Mouse (Mus musculus) lung, postnatal 36 days (tissue): ENCODE results near the gene Bub1b.
A peak's percentile ranks its signal among the peaks of the same experiment; 100 is the strongest.

Source experiments
- DNase-seq: peaks from one replicate; pipeline ENCODE4 v3.0.0; 2022; ENCODE audit warnings: mixed read lengths

The Bub1b gene

GRCm38 (mm10) chr2:118667181-118667580, 69.2 kb downstream of the Bub1b start:
- DNase-seq = no peak

GRCm38 (mm10) chr2:118669245-118669644, 71.2 kb downstream of the Bub1b start:
- DNase-seq = peak; percentile 60

DNA sequence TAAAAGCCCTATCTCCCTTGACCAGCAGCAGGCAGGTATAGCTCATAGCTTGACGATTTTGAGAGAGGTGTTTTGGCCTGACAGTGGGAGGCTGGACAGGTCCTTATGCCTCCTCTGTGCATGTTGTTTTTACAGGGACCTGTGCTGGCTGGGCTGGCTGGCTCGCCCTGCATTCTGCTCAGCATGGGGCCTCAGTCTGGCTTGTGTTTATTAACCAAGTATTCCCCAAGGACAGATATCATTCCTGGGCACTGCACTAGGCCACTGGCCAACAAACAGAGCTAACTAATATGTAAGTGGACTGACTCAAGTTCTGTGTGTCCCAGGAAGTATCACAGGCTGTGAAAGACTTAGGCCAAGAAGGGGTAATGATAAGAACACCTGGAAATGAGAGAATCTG, 71.8 kb downstream of the Bub1b start:
- DNase-seq = no peak

DNA sequence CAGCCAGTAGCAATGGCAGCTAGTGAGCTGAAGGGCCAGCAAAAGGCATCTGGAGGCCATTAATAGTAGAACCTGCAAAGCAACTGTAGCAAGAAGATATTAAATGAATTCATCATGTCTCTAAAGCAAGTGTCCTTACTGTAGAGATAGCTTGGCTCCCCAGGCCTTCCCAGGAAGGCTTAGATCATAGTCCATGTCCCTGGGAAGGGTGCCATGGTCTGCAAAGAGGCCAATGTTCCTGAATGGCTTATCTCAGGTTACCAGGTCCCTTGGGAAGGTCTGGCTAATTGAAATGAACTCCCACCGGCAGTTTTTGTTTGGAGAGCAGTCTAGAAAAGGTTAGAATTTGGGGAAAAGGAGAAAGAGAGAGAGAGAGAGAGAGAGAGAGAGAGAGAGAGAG, 73.7 kb downstream of the Bub1b start:
- no peak for DNase-seq

GRCm38 (mm10) chr2:118673686-118674465, 75.9 kb downstream of the Bub1b start:
- DNase-seq = no peak

GRCm38 (mm10) chr2:118674500-118674899, 76.5 kb downstream of the Bub1b start:
- no peak for DNase-seq

GRCm38 (mm10) chr2:118676839-118677741, 79.1 kb downstream of the Bub1b start:
- no peak for DNase-seq

DNA sequence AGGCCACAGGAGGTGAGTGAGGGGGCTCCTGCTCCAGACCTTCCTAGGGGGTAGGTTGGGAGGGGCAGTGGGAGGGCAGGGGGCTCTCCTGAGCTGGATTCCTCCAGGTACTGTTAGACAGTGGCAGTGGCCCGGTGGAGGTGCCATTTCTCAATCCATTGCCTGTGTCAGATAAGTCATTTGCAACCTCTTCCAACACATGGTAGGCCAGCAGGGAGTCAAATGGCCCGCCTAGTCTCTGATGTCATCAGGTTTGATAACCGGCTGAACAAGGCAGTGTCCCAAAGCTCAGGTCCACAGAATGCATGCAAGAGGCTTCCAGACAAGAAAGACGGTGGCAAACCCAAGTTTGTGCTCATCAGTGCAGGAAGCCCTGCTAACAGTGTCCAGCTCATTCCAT, 79.8 kb downstream of the Bub1b start:
- peak; percentile 68 for DNase-seq

DNA sequence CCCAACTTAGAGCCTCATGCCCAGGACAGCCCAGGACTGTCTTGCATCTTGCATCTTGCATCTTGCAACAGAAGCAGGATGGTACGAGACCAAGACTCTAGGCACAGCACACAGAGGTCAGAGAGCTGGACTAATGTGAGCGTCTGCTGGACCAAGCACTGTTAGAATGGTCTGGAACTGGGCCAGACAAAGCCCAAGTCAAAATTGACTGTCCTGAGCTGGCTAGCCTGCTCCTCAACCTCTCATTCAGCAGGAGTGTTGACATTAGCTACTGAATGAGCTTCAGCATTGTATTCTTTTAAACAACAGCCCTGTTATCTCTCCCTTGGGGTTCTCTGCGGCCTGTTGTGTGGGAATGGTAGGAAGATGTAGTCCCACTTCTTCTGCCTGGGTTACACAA, 81.6 kb downstream of the Bub1b start:
- peak; percentile 77 for DNase-seq

GRCm38 (mm10) chr2:118680926-118681325, 82.9 kb downstream of the Bub1b start:
- DNase-seq = no peak

- DNase-seq = no peak
Measured at GRCm38 (mm10) chr2:118682544-118683260, 84.7 kb downstream of the Bub1b start.

DNA sequence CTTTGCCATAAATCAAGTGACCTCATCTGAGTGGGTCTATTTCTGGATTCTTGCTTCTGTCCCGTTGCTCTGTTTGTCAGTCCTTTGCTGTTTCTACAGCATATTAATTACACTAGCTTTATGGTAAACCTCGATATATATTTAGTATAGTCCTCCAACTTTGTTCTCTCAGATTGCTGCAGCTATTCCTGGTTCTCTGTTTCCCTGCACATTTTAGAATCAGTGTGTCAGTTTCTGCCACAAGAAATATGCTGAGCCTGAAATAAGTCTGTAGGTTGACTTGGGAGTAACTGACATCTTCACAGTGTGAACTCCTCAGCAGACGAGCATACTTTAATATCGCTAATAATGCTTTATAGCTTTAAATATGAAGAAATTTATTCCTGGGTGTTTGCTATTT, 87.1 kb downstream of the Bub1b start:
- DNase-seq = no peak

DNA sequence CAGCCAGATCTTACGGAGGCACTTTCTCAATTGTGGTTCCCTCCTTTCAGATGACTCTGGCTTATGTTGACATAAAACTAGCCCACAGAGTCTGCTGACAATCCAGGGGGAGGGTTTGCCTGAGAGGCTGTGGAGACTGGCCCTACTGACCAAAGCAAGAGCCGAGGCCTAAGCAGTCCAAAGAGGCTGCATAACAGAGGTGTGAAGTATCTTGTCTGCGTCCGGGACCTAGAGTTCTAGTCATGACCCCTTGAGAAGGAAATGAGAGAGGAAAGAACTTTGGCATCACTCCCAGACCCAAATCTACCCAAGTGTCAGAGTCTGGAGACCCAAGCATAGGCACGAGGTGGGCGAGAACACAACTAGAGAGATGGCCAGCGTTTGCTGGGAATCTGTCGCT, 88.7 kb downstream of the Bub1b start:
- DNase-seq = no peak

DNA sequence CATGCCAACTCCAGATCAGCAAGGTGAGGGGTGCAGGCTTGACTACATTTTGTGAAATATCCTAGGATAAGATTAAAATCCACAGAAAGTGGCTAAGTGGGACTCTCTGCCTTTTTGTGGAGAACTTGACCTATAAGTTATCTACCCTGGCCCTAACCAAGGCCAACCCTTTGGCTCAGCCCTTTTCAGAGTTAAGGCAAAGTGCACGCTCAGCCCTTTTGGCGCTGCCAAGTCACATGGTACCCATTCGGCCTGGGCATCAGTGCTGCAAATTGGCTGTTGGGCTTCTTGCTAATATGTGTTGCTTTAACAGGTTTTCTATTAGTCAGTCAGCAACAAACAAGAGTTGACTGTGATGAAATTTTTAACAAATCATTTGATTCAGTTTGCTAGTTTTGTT, 89.8 kb downstream of the Bub1b start:
- DNase-seq = no peak

- no peak for DNase-seq
Measured at GRCm38 (mm10) chr2:118689875-118690274, 91.9 kb downstream of the Bub1b start.
